Mouse (Mus musculus) gastrocnemius, postnatal 4 days (tissue): ENCODE measurements around the gene Wdr93. TPM values are rescaled to one million over a fixed set of nuclear protein-coding genes. Genes with fewer than 3 reads are reported as not detected.
"Not testable (repeated sequence)": the region's sequence is repeated elsewhere in the genome, so short reads cannot be mapped to it uniquely, and the experiment has no call there.

Source experiments
- DNase-seq, 2 experiments: peaks; one replicate each; pipeline ENCODE4 v3.0.0; 2021 to 2022; ENCODE audit warnings: low spot score in 2 of 2, mixed read lengths in 2 of 2
- total RNA-seq, 2 experiments: library from RNA; stranded (reverse); gene quantifications; 2 replicates each; pipeline ENCODE4 v1.2.3; 2021

Gene Wdr93
- total RNA-seq, 2 experiments from 2014 or later: 0.20 to 0.67 TPM

DNA sequence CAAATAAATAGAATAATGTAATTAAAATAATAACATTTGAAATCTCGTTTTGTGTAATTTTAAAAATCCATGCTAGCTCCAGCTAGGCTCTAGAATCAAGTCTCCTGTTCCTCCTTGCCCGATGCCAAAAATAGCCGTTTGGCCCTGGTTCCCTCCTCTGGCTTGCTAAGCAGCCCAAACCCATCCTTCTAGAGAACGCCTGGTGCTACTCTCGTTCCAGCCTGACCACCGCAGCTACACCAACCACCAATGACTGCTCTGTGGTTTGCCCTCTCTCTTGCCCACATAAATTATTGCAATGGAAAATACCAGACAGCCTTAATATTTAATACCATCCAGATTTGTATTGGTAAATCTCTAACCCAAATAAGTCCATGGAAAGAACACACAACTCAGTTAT lies 4.7 kb downstream of the Wdr93 start:
- DNase-seq: no peak

DNA sequence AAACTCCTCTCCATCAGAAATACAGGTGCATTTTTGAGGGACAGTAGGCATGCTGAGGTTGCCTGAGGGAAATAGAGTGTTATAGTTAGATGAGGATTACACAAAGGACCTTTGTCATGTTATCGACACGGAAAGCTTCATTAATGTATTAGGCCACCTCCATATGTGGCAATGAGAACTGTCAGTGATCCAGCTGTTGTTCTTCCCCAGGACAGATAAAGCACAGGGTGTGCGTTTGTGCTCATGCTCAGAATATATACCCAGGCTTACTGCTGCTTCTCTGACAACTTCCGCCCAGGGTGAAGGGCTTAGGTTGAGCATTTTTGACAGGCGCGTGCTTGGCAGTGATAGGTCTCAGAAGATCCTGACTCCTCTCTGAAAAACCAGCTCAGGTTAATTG lies 6.5 kb downstream of the Wdr93 start:
- no peak for DNase-seq

DNA sequence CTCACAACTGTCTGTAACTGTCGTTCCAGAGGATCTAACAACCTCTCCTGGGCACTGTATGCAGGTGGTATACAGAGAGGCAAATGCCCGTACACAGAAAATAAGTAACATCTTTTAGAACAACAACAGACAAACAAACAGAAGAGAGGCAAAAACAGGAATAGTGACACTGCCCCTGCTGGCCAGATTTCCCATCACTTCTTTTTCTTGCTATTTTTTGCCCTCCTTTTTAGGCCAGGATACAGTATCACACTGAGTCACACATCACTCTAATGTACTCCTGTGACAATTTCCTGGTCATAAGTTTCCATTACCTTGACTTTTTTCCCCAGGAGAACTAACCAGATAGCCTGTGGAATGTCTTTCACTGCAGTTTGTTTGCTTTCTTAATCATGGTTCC lies 13.4 kb downstream of the Wdr93 start:
- no peak for DNase-seq

DNA sequence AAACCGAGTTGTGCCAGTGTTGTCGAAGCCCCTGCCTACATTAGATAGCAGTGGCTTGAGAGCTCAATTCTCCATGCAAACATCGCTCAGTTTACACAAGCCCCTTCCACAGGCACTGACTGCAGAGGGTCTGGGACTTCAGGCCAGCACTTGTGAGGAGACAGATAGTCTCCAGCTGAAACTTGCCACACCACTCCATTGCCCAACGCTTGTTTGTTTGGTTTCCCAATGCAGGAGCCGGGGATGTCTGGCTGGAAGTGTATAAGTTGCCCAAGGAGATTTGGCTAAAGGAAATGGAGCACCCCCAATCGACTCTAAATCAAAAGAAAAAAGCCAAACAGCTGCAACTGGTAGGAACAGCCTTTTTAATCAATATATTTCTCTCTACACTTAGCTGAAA lies 15.2 kb downstream of the Wdr93 start:
- DNase-seq: no peak

DNA sequence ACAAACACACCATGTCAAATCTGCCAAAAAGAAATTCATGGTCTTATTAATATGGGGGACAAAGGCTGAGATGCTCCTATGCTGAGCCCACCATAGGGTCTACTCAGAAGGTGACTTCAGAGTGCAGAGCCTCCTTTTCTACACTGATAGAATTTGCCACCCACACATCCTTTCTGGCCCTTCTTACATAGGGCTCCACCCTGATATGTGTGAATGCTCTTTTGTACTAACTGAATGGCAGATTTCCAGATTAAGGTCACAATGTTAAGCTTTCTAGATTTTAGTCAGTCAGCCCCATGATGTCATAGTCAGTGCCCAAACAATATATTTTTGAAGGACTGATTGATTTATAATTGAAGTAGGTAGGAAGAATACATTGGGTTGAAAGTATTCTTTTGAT lies 16.8 kb downstream of the Wdr93 start:
- no peak for DNase-seq

DNA sequence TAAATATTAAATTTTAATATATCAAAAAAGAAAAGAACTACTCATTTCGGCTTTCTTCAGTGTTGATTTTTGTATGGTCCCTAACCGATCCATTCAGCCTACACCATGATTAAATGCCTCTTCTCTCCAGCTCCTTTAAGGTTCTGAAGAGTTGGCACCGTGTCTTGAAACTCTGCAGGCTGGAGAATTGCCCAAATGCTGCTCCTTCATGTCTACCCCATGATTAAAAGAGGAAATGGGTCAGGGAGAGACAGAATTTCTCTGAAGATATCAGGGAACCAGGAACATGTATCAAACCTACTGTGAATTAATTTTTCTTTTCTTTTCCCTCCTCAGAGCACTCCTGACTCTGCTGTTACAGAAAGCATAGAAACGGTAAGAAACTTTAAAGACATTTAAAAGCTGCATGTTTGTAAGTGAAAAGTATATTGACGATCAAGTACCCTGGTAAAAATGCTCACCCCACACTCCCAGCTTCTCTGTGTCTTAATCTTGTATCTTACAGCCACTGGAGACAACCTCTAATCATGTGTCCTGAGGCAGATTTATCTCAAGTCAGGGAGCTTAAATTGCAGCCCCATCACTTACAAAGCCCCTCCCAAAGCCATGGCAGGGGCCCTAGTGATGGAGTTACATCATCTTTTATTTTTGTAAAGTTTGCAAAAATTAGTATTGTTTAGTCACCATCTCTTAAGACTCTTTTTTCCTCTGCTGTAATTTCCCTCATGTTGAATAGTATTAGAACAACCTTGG lies 18.3 kb downstream of the Wdr93 start:
- no peak for DNase-seq

DNA sequence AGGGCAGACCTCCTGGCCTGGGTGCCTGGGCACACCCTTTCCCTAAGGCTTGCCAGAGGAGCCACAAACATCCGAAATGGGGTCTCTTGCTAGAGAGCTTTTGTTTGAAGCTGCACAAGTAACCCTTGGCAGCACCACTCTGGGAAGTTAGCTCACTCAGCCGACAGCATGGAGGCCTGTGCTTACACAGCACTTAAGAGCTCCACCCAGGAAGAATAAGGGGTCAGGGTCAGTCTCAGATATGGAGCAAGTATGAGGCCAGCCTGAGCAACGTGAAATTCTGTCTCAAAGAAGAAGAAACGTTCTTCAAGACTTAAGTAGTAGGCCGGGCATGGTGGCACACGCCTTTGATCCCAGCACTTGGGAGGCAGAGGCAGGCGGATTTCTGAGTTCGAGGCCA lies 19.1 kb downstream of the Wdr93 start:
- DNase-seq: no peak

DNA sequence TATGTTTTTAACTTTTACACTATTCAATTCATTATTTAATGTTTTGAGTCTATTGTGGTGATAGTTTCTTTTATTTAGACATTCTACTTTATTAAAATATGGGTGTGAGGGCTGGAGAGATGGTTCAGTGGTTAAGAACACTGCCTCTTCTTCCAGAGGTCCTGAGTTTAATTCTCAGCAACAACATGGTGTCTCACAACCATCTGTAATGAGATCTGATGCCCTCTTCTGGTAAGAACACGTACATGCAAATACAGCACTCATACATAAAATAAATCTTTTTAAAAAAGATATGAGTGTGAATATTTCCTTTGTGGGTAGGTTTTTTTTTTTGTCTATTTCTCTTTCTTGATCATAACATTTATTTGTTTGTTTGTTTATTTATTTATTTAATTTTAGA lies 23.0 kb downstream of the Wdr93 start:
- no peak for DNase-seq

DNA sequence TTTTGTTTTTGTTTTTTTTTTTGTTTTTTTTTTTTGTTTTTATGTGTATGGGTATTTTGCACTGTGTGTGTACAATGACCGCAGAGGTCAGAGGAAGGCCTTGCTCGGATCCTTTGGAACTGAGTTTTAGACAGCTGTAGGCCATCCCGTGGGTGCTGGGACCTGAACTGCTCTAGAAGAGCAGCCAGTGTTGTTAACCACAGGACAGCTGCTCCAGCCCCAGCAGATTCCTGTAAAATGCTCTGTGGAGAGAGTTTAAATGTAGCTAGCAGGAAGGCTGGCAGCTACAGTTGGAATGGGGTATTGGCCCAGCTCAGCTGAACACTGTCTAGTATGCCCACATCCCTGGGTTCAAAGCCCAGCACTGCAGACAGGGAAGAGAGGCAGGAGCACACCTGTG lies 26.7 kb downstream of the Wdr93 start:
- no peak for DNase-seq

DNA sequence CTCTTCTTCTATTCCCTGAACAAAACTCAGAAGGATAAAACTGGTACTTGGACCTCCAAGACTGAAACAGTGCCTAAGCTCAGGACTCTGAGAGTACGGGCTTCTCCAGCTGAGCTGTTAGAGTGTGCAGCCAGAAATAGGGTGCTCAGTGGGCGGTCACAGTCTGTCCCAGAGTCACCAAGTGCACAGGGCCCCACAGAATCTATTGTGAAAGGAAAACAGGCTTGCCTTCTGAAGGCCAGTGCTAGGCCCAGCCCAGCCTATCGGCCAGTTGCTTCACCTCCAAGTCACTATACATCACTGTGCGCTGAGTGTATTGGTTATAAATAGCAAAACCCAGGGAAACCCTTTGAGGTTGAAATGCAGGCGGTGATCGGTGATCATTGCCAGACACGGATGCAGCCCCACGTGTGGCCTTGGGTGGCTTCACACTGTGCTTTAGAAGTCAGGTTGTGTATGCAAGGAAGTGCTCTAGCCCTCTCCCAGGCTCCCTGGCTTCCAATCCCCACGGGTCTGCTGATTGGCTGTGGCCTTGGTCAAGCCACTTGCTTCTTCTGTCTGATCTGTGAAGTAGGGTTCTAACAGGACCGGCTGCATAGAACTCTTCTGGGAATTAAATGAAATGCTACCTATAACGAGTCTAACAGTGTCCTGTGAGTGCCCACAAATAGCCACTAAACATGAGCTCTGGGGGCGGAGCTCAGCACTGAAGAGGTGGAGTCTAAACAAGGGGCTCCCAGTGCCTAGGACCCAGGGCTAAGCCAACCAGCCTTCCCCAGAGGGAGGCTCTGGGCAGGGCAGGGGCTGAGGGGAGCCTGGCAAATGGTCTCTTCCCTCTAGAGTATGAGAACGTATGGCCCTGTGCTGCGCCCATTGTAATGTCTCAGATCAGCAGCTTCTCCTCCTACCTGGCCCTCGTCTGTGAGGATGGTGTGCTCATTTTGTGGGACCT lies 28.9 kb downstream of the Wdr93 start:
- no peak for DNase-seq

DNA sequence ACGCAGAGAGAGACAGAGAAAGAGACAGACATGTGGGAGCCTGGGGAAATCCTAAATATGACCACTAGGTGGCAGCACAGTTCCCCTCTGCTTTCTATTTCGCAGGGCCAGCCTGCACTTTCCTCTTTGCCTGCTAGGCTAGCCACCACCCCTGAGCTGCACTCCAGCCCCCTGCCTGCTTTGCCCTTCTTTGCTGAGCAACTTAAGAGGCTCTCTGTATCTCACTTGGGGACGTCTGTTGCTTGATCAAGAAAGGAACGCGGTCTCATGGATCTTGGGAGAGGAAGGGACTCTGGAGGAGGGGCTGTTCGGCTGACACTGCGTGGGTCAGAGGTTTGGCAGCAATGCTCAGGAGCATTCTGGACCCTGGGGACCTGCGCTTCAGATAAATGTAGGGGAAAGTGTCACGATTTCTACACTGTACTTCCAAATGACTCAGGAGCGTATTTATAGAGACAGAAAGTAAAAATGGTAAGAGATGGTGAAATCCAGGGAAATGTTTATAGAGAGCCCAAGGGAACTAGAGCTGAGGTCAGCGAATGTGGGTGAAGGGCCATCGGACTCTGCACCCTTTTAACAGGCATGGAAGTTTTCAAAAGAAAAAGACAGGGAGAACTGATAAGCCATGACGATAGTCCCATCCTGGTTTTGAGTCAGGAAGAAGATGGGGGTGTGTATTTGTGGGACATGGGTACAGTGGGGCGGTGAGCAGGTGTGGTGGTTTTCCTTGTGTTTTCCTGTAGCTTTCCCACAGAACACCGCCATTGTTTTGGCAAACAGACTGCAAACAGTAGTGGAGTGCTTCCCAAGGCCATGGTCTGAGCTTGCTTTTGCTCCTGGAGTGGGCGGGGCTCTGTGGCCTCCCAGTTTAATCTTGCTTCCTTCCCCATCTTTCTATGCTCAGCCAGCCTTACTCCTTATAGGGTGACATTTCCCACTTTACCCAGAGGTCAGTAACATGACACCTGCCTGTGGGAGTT lies 38.0 kb downstream of the Wdr93 start:
- DNase-seq: peak; percentile 50 to 70

DNA sequence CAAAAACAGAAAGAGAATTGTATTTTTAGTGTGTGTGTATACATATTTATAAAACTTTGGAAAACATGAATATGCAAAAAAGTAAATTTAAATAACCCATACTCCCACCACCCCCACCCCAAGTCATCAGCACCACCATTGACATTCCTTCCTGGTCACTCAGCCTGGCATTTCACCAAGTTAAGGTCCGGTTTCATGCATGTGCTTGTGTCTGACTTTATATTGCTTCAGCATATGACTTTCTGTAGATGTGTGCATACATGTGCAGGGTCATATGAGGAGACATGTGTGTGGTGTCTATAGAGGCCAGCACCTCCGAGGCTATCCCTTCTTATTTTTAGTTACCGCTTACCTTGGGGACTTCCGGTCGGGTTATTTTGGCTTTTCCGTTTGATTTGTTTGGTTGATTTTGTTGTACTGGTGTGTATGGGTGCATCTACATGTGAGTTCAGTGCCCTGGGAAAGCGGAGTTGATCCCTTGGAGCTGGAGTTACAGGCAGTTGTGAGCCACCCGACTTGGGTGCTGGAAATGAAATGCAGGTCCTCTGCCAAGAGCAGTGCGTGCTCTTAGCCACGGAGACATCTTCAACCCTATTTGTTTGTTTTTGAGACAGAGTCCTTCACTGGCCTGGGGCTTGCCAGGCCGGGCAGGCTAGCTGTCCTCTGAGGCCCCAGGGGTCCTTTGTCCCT lies 39.0 kb downstream of the Wdr93 start:
- no peak for DNase-seq

DNA sequence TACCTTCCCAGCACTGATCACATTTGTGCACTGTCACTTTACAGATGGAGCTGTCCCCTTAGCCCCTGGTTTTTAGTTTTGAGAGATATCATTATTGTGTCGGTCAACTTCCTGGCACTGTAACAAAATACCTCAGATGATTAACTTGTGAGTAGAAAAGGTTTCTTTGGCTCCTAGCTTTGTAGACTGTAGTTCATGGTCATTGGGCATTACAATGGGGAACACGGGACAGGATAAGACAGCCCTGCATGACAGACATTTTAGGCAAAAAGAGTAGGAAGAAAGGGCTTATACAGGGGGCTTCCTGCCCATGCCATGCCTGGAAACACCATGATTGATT lies 39.5 kb downstream of the Wdr93 start:
- no peak for DNase-seq

DNA sequence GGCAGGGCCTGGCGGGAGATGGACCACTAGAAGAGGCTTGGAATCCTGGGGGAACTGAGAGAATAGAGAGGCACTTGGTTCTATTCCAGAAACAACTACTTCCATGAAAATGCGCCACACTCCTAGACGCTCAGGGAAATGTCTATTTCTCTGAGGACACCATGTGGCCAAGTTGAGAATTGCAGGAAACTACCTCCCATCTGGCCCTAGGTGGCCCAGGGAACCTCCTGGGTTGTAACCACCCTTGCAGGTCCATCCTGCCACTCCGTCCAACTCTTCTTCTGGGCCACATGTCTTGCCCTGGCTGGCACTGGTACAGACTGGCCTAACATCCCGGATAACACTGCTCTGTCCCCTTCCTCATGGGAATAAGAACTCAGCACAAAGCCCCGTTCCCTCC lies 43.3 kb downstream of the Wdr93 start:
- peak; percentile 46 to 56 for DNase-seq

DNA sequence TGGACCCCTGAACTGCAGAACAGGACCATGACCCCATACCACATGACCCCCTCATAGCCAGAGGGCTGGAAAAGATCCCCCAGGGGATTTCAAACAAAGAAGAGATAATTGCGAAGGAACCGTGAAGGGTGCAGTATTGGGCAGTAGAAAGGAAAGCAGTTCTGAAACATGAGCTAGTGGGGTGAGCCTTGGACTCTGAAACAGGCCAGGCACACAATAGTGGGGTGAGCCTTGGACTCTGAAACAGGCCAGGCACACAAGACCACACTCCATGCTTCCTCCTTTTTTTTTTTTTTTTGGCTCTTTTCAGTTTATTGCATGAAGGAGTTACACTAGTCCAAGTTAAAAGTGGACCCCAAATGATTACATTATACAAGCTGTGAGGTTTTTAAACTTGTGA lies 46.8 kb downstream of the Wdr93 start:
- not testable (repeated sequence) for DNase-seq

DNA sequence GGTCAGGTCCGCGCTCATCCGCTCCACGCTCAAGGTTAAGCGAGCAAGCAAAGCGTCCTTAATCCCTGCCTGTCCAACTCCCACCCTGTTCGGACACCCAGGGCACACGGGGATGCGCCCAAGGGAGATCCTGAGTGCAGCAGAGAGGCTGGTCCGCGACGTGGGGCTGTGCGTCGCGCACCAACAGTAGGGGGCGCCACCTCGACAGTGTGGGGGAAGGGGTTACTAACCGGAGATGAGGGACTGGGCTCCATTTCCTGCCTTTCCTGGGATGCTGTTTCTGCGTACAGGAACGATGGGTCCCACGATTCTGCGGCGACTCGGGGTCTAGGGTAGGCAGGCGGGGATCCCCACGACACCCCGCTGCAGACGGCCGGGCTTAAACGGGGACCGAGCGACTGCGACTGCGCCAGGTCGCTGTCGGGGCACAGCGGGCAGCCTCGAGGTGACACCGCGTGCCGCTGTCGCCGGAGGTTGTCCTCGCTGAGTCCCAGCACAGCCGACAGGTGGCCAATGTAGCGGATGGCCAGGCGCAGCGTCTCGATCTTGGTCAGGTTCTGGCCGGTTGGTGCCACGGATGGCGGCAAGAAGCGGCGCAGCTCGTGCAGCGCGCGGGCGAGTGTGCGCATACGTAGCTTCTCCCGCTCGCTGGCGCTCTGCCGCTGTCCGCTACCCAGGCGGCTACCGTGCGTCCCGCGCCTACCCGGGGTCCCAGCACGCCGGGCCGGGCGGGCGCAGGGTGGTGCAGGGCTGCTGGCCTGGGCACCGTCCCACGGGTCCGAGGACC lies 49.9 kb downstream of the Wdr93 start:
- DNase-seq: peak in 1 of 2 experiments; percentile 24

DNA sequence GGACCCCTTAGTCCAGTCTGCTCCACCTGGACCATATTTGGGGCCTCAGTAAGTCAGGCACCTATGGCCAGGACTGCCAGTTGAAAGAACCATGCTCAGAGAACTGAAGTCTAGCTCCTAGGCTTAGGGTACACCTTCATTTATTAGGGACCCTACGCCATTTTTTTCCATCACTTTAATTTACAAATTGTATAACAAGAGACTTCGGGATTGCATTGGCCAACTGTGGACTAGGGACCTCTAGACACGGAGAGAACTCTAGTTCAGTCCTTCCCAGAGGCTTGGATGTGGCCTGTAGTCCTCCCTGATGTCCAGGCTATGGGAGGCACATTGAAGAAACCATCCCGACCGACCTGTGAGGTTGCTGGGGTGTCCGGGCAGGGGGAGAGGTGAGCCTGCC lies 50.7 kb downstream of the Wdr93 start, which contains the start of gene Mesp1:
Mesp1 (minus strand) TSS at position 101 of the 400 bp plus-strand sequence.
- no peak for DNase-seq

DNA sequence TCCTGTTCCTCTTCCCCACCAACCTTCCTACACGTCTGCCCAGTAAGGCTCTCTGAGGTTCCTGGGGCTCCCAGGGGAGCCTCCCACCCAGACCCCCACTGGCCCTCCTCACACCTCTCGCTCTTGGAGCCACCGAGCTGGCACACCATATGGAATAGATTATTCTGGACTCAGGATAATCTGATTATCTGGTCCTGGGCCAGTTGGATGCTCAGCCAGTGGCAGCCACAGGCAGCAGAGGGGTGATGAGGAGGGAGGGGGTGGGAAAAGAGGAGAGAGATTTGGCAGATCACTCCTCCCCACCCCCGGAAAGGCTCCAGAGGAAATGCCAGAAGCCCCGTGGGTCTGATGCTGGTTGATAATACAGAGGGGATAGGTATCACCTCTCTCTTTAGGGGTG lies 55.6 kb downstream of the Wdr93 start:
- no peak for DNase-seq

DNA sequence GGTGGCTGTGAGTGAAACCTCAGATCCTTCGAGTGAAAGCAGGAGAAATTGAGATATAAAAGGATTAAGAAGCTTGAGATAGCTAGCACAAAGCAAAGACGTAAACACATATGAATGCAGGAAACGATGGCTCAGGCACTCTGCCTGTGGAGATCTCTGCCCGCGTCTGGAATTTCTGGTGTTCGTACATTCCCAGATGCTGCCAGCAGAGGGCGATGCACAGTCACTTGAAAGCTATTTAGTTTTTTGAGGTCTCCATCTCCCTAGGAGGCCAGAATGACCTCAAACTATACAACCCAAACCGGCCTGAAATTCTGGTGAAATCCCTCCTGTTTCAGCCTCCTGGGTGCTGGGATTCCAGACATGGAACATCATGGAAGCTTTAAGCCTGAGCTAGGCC lies 56.1 kb downstream of the Wdr93 start:
- DNase-seq: peak; percentile 54 to 75

DNA sequence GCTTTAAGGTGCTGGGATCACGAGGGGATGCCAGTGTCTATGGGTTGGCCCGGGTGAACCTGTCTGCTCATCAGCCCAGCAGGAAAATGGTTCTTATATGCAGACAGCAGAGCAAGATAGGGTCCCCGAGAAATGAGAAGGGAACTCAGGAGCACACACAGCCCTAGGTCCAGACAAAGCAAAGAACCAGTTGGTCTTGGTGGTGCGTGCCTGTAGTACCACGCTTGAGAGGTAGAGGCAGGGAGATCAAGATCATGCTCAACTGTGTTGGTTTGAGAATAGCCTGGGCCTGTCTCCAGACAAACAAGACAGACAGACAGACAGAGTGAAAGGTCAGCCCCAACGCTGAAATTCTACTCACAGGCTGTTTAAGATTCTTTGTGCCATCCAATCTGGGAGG lies 56.5 kb downstream of the Wdr93 start:
- no peak for DNase-seq
